ENCODE assay signal across 1 mouse cellular context in the genomic region with DNA sequence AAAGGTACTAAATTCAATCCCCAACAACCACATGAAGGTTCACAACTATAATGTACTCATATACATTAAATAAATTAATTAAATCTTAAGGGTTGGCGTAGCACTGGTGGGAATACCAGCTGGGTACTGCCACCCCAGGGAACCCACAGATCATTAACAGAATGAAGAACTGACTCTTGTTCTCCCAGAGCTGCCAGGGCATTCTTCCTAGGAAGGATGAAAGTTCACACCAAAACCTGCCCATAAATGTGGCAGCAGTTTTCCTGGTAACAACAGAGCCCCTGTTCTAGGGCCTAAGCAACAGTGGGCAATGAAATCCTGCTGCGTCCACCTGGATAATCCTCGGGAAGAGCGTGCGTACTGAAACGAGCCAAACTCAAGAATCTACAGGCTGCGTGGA.
TF ChIP-seq lines count a peak whose summit lies in the region.

No protein-coding gene starts in this region.

TF ChIP-seq in MEL, 35 proteins besides CTCF, POLR2A, EP300 and RAD21:
- TF ChIP-seq MAFK (IDR thresholded peaks at IDR 0.05; ENCODE audit: borderline replicate concordance, low read depth, low read length) = no peak
- no peak for TF ChIP-seq ZNF384 (IDR thresholded peaks at IDR 0.05; ENCODE audit: low read depth, low read length)
- TF ChIP-seq ZKSCAN1 (IDR thresholded peaks at IDR 0.05; ENCODE audit: low read depth, low read length) = no peak
- no peak for TF ChIP-seq MAX (IDR thresholded peaks at IDR 0.05; ENCODE audit: low read length)
- no peak for TF ChIP-seq RCOR1 (IDR thresholded peaks at IDR 0.05; ENCODE audit: low read depth, low read length)
- TF ChIP-seq ELF1 (IDR thresholded peaks at IDR 0.05; ENCODE audit: low read depth, low read length) = no peak
- no peak for TF ChIP-seq MYB (IDR thresholded peaks at IDR 0.05; ENCODE audit: low read depth, low read length)
- no peak for TF ChIP-seq USF1 (IDR thresholded peaks at IDR 0.05; ENCODE audit: low read depth, low read length)
